Mouse (Mus musculus) activated CD4-positive, CD25-positive, alpha-beta regulatory T cell, adult 4 months (primary cell): ENCODE data around the gene Olfr767. TPM values are rescaled to one million over a fixed set of nuclear protein-coding genes. Genes with fewer than 3 reads are reported as not detected.
"Not testable (repeated sequence)": the region's sequence is repeated elsewhere in the genome, so short reads cannot be mapped to it uniquely, and the experiment has no call there.

Experiments
- ATAC-seq: one replicate; pipeline ENCODE4 v1.8.0; 2017
- polyA plus RNA-seq, 2 experiments: library from polyadenylated mRNA; unstranded; fragments of 100-300 nt; shearing (Covaris generic); gene quantifications; one replicate each; pipeline ENCODE4 v1.2.1; 2017

Olfr767 gene
- under 1 TPM in 1 of 2 experiments, not detected in 1; 0.09 TPM for polyA plus RNA-seq

DNA sequence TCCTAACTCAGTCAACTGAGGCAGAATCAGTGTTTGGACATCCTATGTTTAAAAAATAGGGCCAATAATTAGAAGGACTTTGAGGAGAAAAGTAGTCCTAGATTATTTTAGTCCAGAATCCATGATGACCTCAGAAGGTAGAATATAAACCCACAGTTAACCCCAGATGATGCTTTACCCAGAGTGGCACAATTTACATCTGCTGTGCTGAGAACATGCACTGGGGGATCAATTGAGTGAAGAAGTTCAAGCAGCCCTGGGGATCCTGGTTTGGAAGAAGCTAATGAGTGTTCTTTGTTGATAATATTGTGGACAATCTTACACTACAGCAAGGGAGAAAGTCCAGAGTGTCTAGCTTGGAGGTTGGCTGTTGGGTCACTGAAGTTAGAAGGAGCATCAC is at the start of gene Olfr767:
TSS of gene Olfr767 (minus strand) at position 101 of the 400 bp plus-strand sequence.
- ATAC-seq, result not testable (repeated sequence)

DNA sequence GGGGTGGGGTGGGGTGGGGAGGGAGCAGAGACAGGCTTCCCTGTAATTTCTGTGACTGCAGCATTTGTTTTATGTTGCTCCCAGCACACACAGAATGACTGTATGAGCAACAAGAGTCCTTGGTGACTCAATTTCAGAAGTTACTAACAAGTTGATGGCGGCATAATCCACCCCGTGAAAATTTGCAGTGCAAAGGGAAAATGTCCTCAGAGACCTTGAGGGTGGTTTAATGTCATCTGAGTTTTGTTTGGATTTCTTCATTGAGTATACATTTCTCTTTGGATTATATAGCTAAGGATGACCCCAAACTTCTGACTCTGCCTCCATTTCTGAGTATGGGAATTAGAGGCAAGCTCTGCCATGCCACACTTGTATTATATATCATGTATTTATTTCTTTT is 35.1 kb upstream of the Olfr767 start, which contains the start of gene Olfr769:
TSS of gene Olfr769 (minus strand) at position 101 of the 400 bp plus-strand sequence.
- no peak for ATAC-seq

DNA sequence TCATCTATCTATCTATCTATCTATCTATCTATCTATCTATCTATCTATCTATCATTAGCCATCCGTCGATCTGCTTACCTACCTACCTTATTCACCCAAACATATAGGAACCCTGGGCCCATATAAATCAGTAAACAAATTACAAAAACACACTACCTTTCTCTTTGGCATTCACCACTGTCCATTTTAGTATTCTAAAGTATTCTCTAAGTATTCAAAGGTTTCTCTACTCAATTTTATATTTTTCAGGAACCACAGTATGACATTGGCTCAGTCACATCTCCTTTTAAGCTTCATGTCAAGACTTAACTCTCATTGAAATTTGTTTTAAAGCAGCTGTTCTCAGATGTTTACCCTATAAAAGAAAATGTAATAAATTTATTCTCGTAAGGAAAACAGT is 32.4 kb upstream of the Olfr767 start:
- ATAC-seq, result no peak

DNA sequence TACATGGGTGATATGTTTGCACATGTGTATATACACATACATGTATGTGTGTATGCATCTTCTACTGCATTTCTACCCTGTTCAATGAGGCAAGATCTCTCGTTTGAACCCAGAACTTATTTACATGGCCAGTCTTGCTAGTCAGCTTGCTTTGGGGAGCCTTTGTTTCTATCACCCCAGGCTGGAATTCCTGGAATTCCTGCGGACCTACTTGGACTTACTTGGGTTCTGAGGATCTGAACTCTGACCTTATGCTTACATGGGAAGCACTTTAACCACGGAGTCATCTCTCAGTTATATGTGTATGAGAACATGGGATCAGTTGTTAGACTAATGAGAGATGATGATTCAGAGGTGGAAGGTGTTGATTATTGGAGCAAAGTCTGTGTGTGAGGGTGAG is 18.5 kb upstream of the Olfr767 start:
- ATAC-seq, result no peak

DNA sequence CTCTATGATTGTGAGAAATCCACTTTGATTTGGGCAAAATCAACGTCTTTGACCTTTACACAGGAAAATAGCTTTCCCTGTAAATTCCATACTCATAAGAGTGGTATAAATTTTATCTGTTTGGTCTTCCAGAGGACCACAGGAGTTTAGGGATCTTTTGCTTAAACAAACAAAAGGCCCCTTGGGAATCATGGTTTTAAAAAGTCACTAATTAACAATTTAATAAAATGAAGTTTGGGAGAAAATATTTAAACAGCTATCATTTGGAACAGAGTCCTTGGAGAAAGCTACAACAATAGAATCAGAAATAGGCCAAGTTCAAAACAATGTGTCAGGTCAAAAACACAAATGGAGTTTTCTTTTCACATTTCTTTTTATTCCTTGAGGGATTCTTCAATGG is 16.6 kb upstream of the Olfr767 start, which contains the start of gene Olfr768:
TSS of gene Olfr768 (minus strand) at position 101 of the 400 bp plus-strand sequence.
- no peak for ATAC-seq

DNA sequence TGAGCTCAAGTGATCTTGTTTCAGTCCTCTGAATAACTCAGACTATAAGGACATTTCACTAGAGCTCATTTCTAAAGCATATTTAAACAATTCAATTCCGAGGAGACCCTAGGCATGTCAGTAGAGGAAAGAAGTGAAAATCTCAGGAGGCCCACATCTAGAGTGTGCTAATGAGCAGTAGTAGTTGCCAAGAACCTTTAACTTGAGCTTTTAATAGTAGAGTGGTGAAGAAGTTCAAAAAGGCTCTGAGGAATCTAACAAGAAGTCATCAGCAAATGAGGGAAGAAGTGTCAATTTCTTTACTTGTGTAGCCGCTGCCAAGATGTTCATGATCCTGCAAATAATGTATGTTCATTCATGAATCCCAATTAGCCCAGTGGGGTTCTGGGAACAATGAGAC is 13.8 kb downstream of the Olfr767 start, which contains the start of gene Olfr766-ps1:
TSS of gene Olfr766-ps1 (minus strand) at position 101 of the 400 bp plus-strand sequence.
- no peak for ATAC-seq

DNA sequence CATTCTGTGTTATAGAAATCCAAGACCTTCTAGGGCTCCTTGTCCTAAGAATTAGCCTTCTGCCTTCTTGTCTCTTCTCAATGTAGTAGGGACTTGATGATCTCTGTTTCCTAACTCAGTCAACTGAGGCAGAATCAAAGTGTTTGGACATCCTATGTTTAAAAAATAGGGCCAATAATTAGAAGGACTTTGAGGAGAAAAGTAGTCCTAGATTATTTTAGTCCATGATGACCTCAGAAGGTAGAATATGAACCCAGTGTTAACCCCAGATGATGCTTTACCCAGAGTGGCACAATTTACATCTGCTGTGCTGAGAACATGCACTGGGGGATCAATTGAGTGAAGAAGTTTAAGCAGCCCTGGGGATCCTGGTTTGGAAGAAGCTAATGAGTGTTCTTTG is 32.8 kb downstream of the Olfr767 start, which contains the start of gene Olfr765:
TSS of gene Olfr765 (minus strand) at position 101 of the 400 bp plus-strand sequence.
- ATAC-seq, result not testable (repeated sequence)

DNA sequence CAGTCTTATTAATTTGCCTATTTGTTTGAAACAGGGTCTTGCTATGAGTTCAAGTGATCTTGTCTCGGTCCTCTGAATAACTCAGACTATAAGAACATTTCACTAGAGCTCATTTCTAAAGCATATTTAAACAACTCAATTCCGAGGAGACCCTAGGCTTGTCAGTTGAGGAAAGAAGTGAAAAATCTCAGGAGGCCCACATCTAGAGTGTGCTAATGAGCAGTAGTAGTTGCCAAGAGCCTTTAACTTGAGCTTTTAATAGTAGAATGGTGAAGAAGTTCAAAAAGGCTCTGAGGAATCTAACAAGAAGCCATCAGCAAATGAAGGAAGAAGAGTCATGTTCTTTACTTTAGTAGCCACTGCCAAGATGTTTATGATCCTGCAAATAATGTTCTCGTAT is 42.9 kb downstream of the Olfr767 start, which contains the start of gene Olfr764-ps1:
TSS of gene Olfr764-ps1 (minus strand) at position 101 of the 400 bp plus-strand sequence.
- no peak for ATAC-seq

DNA sequence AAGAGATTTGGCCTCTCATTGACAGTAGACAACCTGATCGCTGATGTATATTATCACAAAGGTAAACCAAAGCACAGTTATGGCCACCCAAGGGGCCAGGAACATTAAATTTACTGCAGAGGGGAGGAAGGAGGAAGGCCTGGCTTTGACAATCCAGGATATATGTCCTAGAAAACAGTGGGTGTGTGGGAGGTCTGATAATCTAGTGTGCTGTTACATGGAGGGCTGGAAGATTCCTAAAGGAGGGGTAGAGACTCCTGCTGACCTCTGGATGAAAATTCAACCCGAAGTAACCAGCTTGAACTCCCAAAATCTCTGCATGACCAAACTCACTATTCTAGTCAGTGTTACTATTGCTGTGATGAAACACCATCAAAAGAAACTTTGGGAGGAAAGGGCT is 54.4 kb downstream of the Olfr767 start:
- no peak for ATAC-seq

DNA sequence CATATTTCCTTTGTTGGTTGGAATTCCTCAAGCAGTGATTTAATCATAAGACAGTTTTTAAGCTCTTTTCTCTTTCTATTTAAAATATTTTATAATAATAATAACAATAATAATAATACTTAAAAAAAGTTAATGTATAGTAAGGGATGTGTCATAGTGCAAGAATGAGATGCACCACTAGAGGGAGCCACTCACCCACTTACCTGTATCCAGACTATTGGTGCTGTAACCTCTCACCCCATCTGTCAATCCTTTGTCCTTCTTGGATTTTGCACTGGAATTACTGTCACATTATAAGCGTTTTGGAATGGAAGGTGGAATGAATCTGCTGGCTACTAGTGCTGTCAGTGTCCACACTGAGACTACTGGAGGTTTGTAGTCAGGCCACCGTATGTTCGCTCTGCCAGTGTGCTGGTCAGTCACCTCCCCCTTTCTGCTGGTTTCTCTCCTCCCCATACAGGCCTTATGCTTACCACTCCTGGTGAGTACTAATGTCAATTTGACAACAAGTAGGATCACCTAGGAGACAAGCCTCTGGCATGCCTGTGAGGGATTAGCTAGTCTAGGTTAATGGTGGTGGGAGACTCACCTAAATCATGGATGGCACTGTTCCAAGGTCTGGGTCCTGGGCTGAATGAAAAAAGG is 56.6 kb downstream of the Olfr767 start:
- ATAC-seq, result no peak

Other genes with a start within 250 kb of the Olfr767 start
- gene Gdf11, start 191.2 kb downstream of the Olfr767 start, polyA plus RNA-seq, result 1 to 10 TPM; 5.0 to 5.6 TPM
- gene Cd63, start 181.9 kb downstream of the Olfr767 start, polyA plus RNA-seq, result under 1 TPM; 0.69 to 0.92 TPM
- 1 to 10 TPM; 5.7 to 8.9 TPM for gene Rdh5, start 160.0 kb downstream of the Olfr767 start, polyA plus RNA-seq
- gene Bloc1s1, start 158.9 kb downstream of the Olfr767 start, polyA plus RNA-seq, result 100 to 1,000 TPM; 218 to 252 TPM
- gene Itga7, start 149.1 kb downstream of the Olfr767 start, polyA plus RNA-seq, result 1 to 10 TPM; 2.9 to 6.1 TPM
- gene Mettl7b, start 121.9 kb downstream of the Olfr767 start, polyA plus RNA-seq, result not detected
- gene Olfr9, start 93.5 kb downstream of the Olfr767 start, polyA plus RNA-seq, result not detected
- not detected for gene Olfr763, start 72.1 kb downstream of the Olfr767 start, polyA plus RNA-seq
- gene Olfr764-ps1, start 43.0 kb downstream of the Olfr767 start, polyA plus RNA-seq, result not detected
- not detected for gene Olfr765, start 32.9 kb downstream of the Olfr767 start, polyA plus RNA-seq
- gene Olfr766-ps1, start 13.9 kb downstream of the Olfr767 start, polyA plus RNA-seq, result not detected
- gene Olfr768, start 16.5 kb upstream of the Olfr767 start, polyA plus RNA-seq, result not detected
- under 1 TPM in 1 of 2 experiments, not detected in 1; 0.21 TPM for gene Olfr769, start 35.0 kb upstream of the Olfr767 start, polyA plus RNA-seq
- not detected for gene Olfr770, start 56.1 kb upstream of the Olfr767 start, polyA plus RNA-seq
- gene Olfr771, start 81.8 kb upstream of the Olfr767 start, polyA plus RNA-seq, result not detected
- gene Olfr772, start 95.0 kb upstream of the Olfr767 start, polyA plus RNA-seq, result not detected
- not detected for gene Olfr773, start 104.5 kb upstream of the Olfr767 start, polyA plus RNA-seq
- not detected for gene Olfr774, start 153.3 kb upstream of the Olfr767 start, polyA plus RNA-seq
- not detected for gene Olfr775, start 165.5 kb upstream of the Olfr767 start, polyA plus RNA-seq
- not detected for gene Olfr776, start 176.2 kb upstream of the Olfr767 start, polyA plus RNA-seq
- not detected for gene Olfr777, start 188.6 kb upstream of the Olfr767 start, polyA plus RNA-seq
- under 1 TPM in 1 of 2 experiments, not detected in 1; 0.33 TPM for gene Olfr780, start 235.2 kb upstream of the Olfr767 start, polyA plus RNA-seq
- not detected for gene Olfr781, start 245.9 kb upstream of the Olfr767 start, polyA plus RNA-seq